Mouse (Mus musculus) CH12.LX (cell line): ENCODE results near the gene Kcnk2. TPM values are rescaled to one million over a fixed set of nuclear protein-coding genes. Genes with fewer than 3 reads are reported as not detected.
A peak's percentile ranks its signal among the peaks of the same experiment; 100 is the strongest.

Experiments used
- DNase-seq: peaks from one replicate; pipeline ENCODE4 v3.0.0-alpha.2; 2013; ENCODE audit errors: extremely low read depth
- H3K27ac ChIP-seq: 2 replicates; pipeline ENCODE4 v1.5.1; 2012; ENCODE audit warnings: low read depth, mild to moderate bottlenecking, control low read depth, moderate library complexity; ENCODE audit not compliant: insufficient read depth
- H3K27me3 ChIP-seq: replicated peaks from 2 replicates; pipeline ENCODE3; 2012; ENCODE audit warnings: inconsistent platforms
- H3K36me3 ChIP-seq, 2 experiments: replicated peaks in 1 of 2; 2 replicates each; pipeline versions ENCODE3 to v1.6.1; 2012; ENCODE audit warnings: inconsistent platforms in 1 of 2, low read length in 1 of 2, mild to moderate bottlenecking in 1 of 2, mixed read lengths in 1 of 2, moderate library complexity in 1 of 2; ENCODE audit not compliant: control insufficient read depth in 1 of 2, insufficient read depth in 1 of 2
- H3K4me1 ChIP-seq, 2 experiments: 2 replicates each; pipeline ENCODE4 v1.6.1; 2012; ENCODE audit warnings: inconsistent platforms in 1 of 2, moderate library complexity in 1 of 2; ENCODE audit not compliant: insufficient read depth in 2 of 2, control insufficient read depth in 1 of 2
- H3K4me2 ChIP-seq: 2 replicates; pipeline ENCODE4 v1.6.1; 2012; ENCODE audit warnings: low read depth, mild to moderate bottlenecking, control low read depth; ENCODE audit not compliant: poor library complexity, insufficient read depth, severe bottlenecking
- H3K4me3 ChIP-seq, 3 experiments: fragments of 150-350 bp in 1 of 3; sonication (generic) in 1 of 3; replicated peaks in 1 of 3; 2 replicates each; pipeline versions ENCODE3 to v1.5.1; 2011 to 2012; ENCODE audit warnings: low read depth in 2 of 3, low read length in 2 of 3, mild to moderate bottlenecking in 2 of 3, moderate library complexity in 2 of 3, control low read depth in 1 of 3, improper control_type of control experiment in 1 of 3, inconsistent platforms in 1 of 3, mixed read lengths in 1 of 3; ENCODE audit not compliant: poor library complexity in 1 of 3
- H3K79me2 ChIP-seq: replicated peaks from 2 replicates; pipeline ENCODE4 v1.6.1; 2012; ENCODE audit warnings: mild to moderate bottlenecking, moderate library complexity; ENCODE audit not compliant: control insufficient read depth, poor library complexity, insufficient read depth, severe bottlenecking; ENCODE audit errors: extremely low read depth
- H3K9ac ChIP-seq: 2 replicates; pipeline ENCODE4 v1.6.1; 2012; ENCODE audit warnings: low read depth, mild to moderate bottlenecking, control low read depth, moderate library complexity; ENCODE audit not compliant: insufficient read depth
- H3K9me3 ChIP-seq: replicated peaks from 2 replicates; pipeline ENCODE3; 2012; ENCODE audit warnings: low read length, inconsistent platforms, mixed read lengths
- CHD2 ChIP-seq: IDR thresholded peaks from 2 replicates; pipeline ENCODE4 v1.6.1; 2011; ENCODE audit warnings: low read length, improper control_type of control experiment
- ETS1 ChIP-seq: conservative IDR thresholded peaks from 2 replicates; pipeline ENCODE4 v1.6.1; 2012; ENCODE audit warnings: low read depth, mild to moderate bottlenecking, inconsistent platforms, low read length, improper control_type of control experiment, moderate library complexity
- HCFC1 ChIP-seq: IDR thresholded peaks from 2 replicates; pipeline ENCODE4 v1.6.1; 2012; ENCODE audit warnings: low read depth, mild to moderate bottlenecking, inconsistent platforms, low read length, improper control_type of control experiment
- MAX ChIP-seq: IDR thresholded peaks from 2 replicates; pipeline ENCODE4 v1.6.1; 2011; ENCODE audit warnings: low read length, improper control_type of control experiment
- MAZ ChIP-seq: IDR thresholded peaks from 2 replicates; pipeline ENCODE4 v1.6.1; 2012; ENCODE audit warnings: low read depth, mild to moderate bottlenecking, inconsistent platforms, low read length, improper control_type of control experiment, moderate library complexity
- MEF2A ChIP-seq: IDR thresholded peaks from 2 replicates; pipeline ENCODE4 v1.6.1; 2014; ENCODE audit warnings: low read depth, mild to moderate bottlenecking, inconsistent platforms, low read length, improper control_type of control experiment, borderline replicate concordance
- PAX5 ChIP-seq: IDR thresholded peaks from 2 replicates; pipeline ENCODE4 v1.6.1; 2012; ENCODE audit warnings: low read length, inconsistent platforms, mixed read lengths
- TCF12 ChIP-seq: IDR thresholded peaks from 2 replicates; pipeline ENCODE4 v1.6.1; 2014; ENCODE audit warnings: low read depth, mild to moderate bottlenecking, inconsistent platforms, low read length, improper control_type of control experiment
- USF1 ChIP-seq: IDR thresholded peaks from 2 replicates; pipeline ENCODE4 v1.6.1; 2014; ENCODE audit warnings: low read depth, mild to moderate bottlenecking, inconsistent platforms, low read length, improper control_type of control experiment
- ZMIZ1 ChIP-seq: IDR thresholded peaks from 2 replicates; pipeline ENCODE4 v1.6.1; 2012; ENCODE audit warnings: low read depth, mild to moderate bottlenecking, inconsistent platforms, low read length, improper control_type of control experiment
- dilution Hi-C: fragments of 300-500 bp; cut with MboI; formaldehyde crosslinking; loops from 2 replicates; pipeline ENCODE4 v1.14.3; 2020; ENCODE audit warnings: low sequenced_read_pairs; ENCODE audit not compliant: extremely low pct_unique_long_range_greater_than_20kb, extremely low pct_ligation_motif_present
- in situ Hi-C: fragments of 300-500 bp; cut with MboI; formaldehyde crosslinking; loops from 3 replicates; pipeline ENCODE4 v1.14.3; 2019; ENCODE audit warnings: low sequenced_read_pairs, low pct_ligation_motif_present, low pct_unique_long_range_greater_than_20kb, mixed read lengths
- polyA plus RNA-seq: library from polyadenylated mRNA; unstranded; fragments of >175 nt; gene quantifications from 2 replicates; pipeline ENCODE4 v1.2.1, GENCODE M21; 2012; ENCODE audit warnings: low read depth; ENCODE audit not compliant: insufficient read length
- total RNA-seq, 2 experiments: library from RNA; depleted of rRNA; stranded (reverse); fragments of 300-350 nt in 1 of 2; fragments of >200 nt in 1 of 2; gene quantifications; 2 replicates each; pipeline ENCODE4 v1.2.3; 2012 to 2014

The Kcnk2 gene
- total and polyA plus RNA-seq, 3 experiments: 0.19 TPM; not detected in 2

GRCm38 (mm10) chr1:189367722-189368121 is 34.4 kb downstream of the Kcnk2 start:
- Histone ChIP-seq H3K4me3 (no peak overlapping the region), H3K9me3 (no peaks in the 10 kb centered on the region), H3K4me1 (peaks cover 0 to 11% of the 10 kb centered on the region in 2 experiments; a peak in 2 of 4 replicates), H3K79me2 (no peaks in the 10 kb centered on the region), H3K9ac (no peak overlapping the region), H3K27me3 (no peaks in the 10 kb centered on the region), H3K36me3 (no peaks in the 10 kb centered on the region), H3K4me2 (no peak overlapping the region), H3K27ac (no peak overlapping the region)
- in situ Hi-C loops: no loop called here
- dilution Hi-C loops: no loop called here
- TF ChIP-seq USF1: no peak
- no peak for TF ChIP-seq ZMIZ1
- DNase-seq: no peak

- Histone ChIP-seq H3K4me2 (no peak overlapping the region), H3K27ac (no peak overlapping the region), H3K9ac (no peak overlapping the region), H3K4me3 (no peak overlapping the region), H3K36me3 (no peaks in the 10 kb centered on the region), H3K79me2 (no peaks in the 10 kb centered on the region), H3K27me3 (no peaks in the 10 kb centered on the region), H3K4me1 (peaks cover 0 to 11% of the 10 kb centered on the region in 2 experiments; a peak in 2 of 4 replicates), H3K9me3 (no peaks in the 10 kb centered on the region)
- peak; percentile 17 for DNase-seq
- in situ Hi-C loops: no loop called here
- dilution Hi-C loops: no loop called here
- TF ChIP-seq MAX: 0 out of 2 replicates have a peak, but pooled peaks have one; percentile 16
- no peak for TF ChIP-seq MAZ
Measured at GRCm38 (mm10) chr1:189364188-189364587, 37.9 kb downstream of the Kcnk2 start.

GRCm38 (mm10) chr1:189362579-189362978 is 39.5 kb downstream of the Kcnk2 start:
- in situ Hi-C loops (no loop called here), dilution Hi-C loops (no loop called here)
- Histone ChIP-seq H3K9me3 (no peaks in the 10 kb centered on the region), H3K79me2 (no peaks in the 10 kb centered on the region), H3K4me1 (peaks cover 0 to 11% of the 10 kb centered on the region in 2 experiments; a peak in 2 of 4 replicates), H3K4me2 (no peak overlapping the region), H3K9ac (no peak overlapping the region), H3K36me3 (no peaks in the 10 kb centered on the region), H3K27ac (no peak overlapping the region), H3K4me3 (no peak overlapping the region), H3K27me3 (no peaks in the 10 kb centered on the region)
- no peak for DNase-seq
- TF ChIP-seq TCF12 (no peak), CHD2 (no peak), ETS1 (no peak), MEF2A (no peak), PAX5 (no peak), USF1 (no peak), MAZ (no peak), HCFC1 (no peak)
